Mouse (Mus musculus) ES-E14 (cell line): ENCODE results near the gene Camk2n2. TPM values are rescaled to one million over a fixed set of nuclear protein-coding genes. Genes with fewer than 3 reads are reported as not detected.

Source experiments
- DNase-seq: peaks from one replicate; pipeline ENCODE4 v3.0.0-alpha.2; 2013; ENCODE audit warnings: low read depth, low spot score
- H3K27ac ChIP-seq: 2 replicates; pipeline ENCODE4 v1.5.1; 2012; ENCODE audit warnings: low read depth, mild to moderate bottlenecking, low read length, moderate library complexity, mixed read lengths; ENCODE audit not compliant: poor library complexity, insufficient read depth, severe bottlenecking
- H3K36me3 ChIP-seq: 2 replicates; pipeline ENCODE4 v1.6.1; 2012; ENCODE audit warnings: mild to moderate bottlenecking, low read length, moderate library complexity, mixed read lengths; ENCODE audit not compliant: control insufficient read depth, poor library complexity, insufficient read depth, severe bottlenecking
- H3K4me1 ChIP-seq, 2 experiments: fragments of 150-350 bp in 1 of 2; sonication (generic) in 1 of 2; 2 replicates each; pipeline ENCODE4 v1.6.1; 2012; ENCODE audit warnings: low read length in 2 of 2, mild to moderate bottlenecking in 1 of 2, mixed read lengths in 1 of 2; ENCODE audit not compliant: control insufficient read depth in 2 of 2, insufficient read depth in 2 of 2, poor library complexity in 1 of 2
- H3K4me3 ChIP-seq, 2 experiments: fragments of 150-350 bp in 1 of 2; sonication (generic) in 1 of 2; 2 replicates each; pipeline ENCODE4 v1.5.1; 2012; ENCODE audit warnings: low read length in 2 of 2, low read depth in 1 of 2, mild to moderate bottlenecking in 1 of 2, mixed read lengths in 1 of 2; ENCODE audit not compliant: insufficient read depth in 1 of 2, poor library complexity in 1 of 2, severe bottlenecking in 1 of 2
- H3K9ac ChIP-seq: 2 replicates; pipeline ENCODE4 v1.6.1; 2012; ENCODE audit warnings: low read depth, mild to moderate bottlenecking, low read length, mixed read lengths; ENCODE audit not compliant: poor library complexity, insufficient read depth, severe bottlenecking
- H3K9me3 ChIP-seq: fragments of 150-350 bp; sonication (generic); 2 replicates; pipeline ENCODE4 v1.6.1; 2012; ENCODE audit warnings: low read depth, mild to moderate bottlenecking, low read length; ENCODE audit not compliant: control insufficient read depth, insufficient read depth
- CHD2 ChIP-seq: IDR thresholded peaks from 2 replicates; pipeline ENCODE4 v1.6.1; 2014; ENCODE audit warnings: mild to moderate bottlenecking, low read depth, low read length, inconsistent platforms
- HCFC1 ChIP-seq: IDR thresholded peaks from 2 replicates; pipeline ENCODE4 v1.6.1; 2012; ENCODE audit warnings: low read length, inconsistent platforms, borderline replicate concordance; ENCODE audit not compliant: insufficient read depth
- MAFK ChIP-seq: IDR thresholded peaks from 2 replicates; pipeline ENCODE4 v1.6.1; 2014; ENCODE audit warnings: mild to moderate bottlenecking, low read depth, low read length, inconsistent platforms; ENCODE audit not compliant: insufficient read depth
- ZC3H11A ChIP-seq: IDR thresholded peaks from 2 replicates; pipeline ENCODE4 v1.6.1; 2012; ENCODE audit warnings: low read depth, mild to moderate bottlenecking, inconsistent platforms, low read length, borderline replicate concordance
- ZNF384 ChIP-seq: IDR thresholded peaks from 2 replicates; pipeline ENCODE4 v1.6.1; 2012; ENCODE audit warnings: low read depth, low read length, inconsistent platforms
- in situ Hi-C, 2 experiments: fragments of 600-800 bp; cut with MboI; formaldehyde crosslinking; loops; one replicate each; pipeline ENCODE4 v1.15.1; 2025; ENCODE audit warnings: low sequenced_read_pairs in 2 of 2, inconsistent platforms in 1 of 2; ENCODE audit not compliant: unreplicated experiment in 2 of 2
- total RNA-seq: library from RNA; depleted of rRNA; stranded (reverse); fragments of 300-350 nt; gene quantifications from 2 replicates; pipeline ENCODE4 v1.2.3, GENCODE M21; 2012; rRNA removed

Camk2n2 gene
- total RNA-seq, 1 experiment = 0.58 TPM

- in situ Hi-C loops = no loop called here
- no peak overlapping the region for H3K27ac ChIP-seq
- H3K4me3 ChIP-seq = peak overlapping the region in 1 of 2 experiments; percentile 52; a peak in 1 of 4 replicates
- TF ChIP-seq CHD2 = no peak
- TF ChIP-seq MAFK = no peak
- no peak for TF ChIP-seq ZC3H11A
- no peak for TF ChIP-seq ZNF384
- no peak for TF ChIP-seq HCFC1
- H3K9ac ChIP-seq = no peak overlapping the region
- DNase-seq = no peak
- peaks cover 0 to 7% of the 10 kb centered on the region in 2 experiments; a peak in 1 of 4 replicates for H3K4me1 ChIP-seq
- H3K9me3 ChIP-seq = no peaks in the 10 kb centered on the region
- no peaks in the 10 kb centered on the region for H3K36me3 ChIP-seq
These were observed 30.4 kb downstream of the Camk2n2 start for GRCm38 (mm10) chr16:20590680-20591038.

DNA sequence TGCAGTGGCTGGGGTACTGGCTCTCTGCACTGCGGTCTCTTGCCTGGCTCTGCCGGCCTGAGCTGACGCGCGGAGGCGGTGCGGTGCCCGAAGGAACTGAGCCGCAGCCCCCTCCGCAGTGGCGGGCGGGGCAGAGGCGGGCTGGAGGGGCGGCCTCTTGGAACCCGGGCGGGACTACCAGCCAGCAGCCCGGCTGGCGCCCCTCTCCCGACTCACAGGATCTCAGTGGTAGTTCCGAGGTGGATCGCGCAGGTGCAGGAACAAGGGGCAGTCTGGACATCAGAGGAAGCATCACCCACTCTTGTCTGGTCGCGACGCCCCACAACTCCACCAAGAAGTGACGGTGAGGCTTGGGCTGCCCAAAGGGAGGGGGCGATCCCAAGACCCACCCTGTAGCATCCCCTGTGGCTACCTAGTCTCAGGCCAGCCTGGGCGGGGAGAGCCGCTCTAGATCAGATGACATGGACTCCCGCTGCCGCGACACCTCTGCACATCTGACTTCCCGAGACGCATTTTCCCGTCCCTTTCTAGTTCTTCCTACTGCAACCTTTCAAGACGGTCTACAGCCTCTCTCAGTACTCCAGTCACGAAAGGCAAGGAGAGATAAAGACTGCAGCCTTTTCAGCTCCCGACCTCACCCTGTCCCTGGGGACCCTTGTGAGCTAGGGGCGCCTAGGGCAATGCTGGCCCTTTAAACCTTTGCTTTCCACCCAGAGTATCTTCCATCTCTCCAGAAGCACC lies 31.0 kb downstream of the Camk2n2 start:
- peaks cover 0 to 7% of the 10 kb centered on the region in 2 experiments; a peak in 1 of 4 replicates for H3K4me1 ChIP-seq
- no peak overlapping the region for H3K27ac ChIP-seq
- no peaks in the 10 kb centered on the region for H3K9me3 ChIP-seq
- DNase-seq = no peak
- H3K4me3 ChIP-seq = peak overlapping the region; percentile 52
- 0 out of 2 replicates have a peak overlapping the region, but pooled peaks have one; percentile 27 for H3K9ac ChIP-seq
- no peak for TF ChIP-seq CHD2
- TF ChIP-seq ZC3H11A = no peak
- no peak for TF ChIP-seq MAFK
- TF ChIP-seq ZNF384 = no peak
- no peak for TF ChIP-seq HCFC1
- H3K36me3 ChIP-seq = no peaks in the 10 kb centered on the region
- in situ Hi-C loops = no loop called here

DNA sequence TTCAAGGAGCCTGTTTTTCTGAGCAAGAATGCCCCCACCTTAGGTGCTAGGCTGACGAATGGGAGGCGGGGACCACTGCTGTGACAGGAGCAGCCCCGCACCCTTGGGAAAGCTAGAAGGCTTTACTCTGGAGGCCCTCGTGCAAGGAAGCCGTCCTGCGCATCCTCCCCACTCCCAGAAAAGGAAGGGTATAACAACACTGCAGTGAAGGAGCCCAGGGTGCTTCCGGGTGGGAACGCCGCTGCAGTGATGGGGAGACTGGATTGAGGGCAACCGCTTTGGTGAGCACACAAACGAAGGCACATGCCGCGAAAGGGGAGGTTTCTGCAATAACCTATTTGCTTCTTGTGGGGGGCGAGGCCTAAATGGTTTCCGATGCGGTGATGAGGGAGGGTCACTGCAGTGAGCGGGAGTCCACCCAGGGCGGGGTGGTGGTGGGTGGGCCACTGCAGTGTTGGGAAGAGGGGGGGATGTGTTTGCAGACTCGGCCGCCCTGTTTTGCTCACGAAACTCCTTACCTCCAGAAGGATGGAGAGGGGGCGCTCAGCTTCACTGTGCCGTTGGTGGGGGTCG lies 31.6 kb downstream of the Camk2n2 start, which contains the start of gene Vwa5b2:
Vwa5b2 (plus strand) TSS at position 106 of the 573 bp plus-strand sequence.
- Histone ChIP-seq H3K4me3 (peak within 1 kb of the TSS; percentile 52), H3K9me3 (no peaks in the 10 kb centered on the region), H3K27ac (no peak within 1 kb of the TSS), H3K9ac (0 out of 2 replicates have a peak within 1 kb of the TSS, but pooled peaks have one; percentile 27), H3K36me3 (no peaks in the 10 kb centered on the region), H3K4me1 (peaks cover 0 to 7% of the 10 kb centered on the region in 2 experiments; a peak in 1 of 4 replicates)
- in situ Hi-C loops = no loop called here
- DNase-seq = no peak
- no peak for TF ChIP-seq ZC3H11A
- TF ChIP-seq MAFK = no peak
- no peak for TF ChIP-seq ZNF384
- no peak for TF ChIP-seq HCFC1

Other genes starting within 250 kb of the Camk2n2 start
- 159 and 168 TPM in 2 replicates for gene Abcc5, start 194.9 kb downstream of the Camk2n2 start, total RNA-seq
- gene Eif2b5, start 122.5 kb downstream of the Camk2n2 start, total RNA-seq = 159 and 173 TPM in 2 replicates
- gene Dvl3, start 104.3 kb downstream of the Camk2n2 start, total RNA-seq = 10.6 and 10.8 TPM in 2 replicates
- 170 and 236 TPM in 2 replicates for gene Ap2m1, start 85.8 kb downstream of the Camk2n2 start, total RNA-seq
- gene Abcf3, start 72.7 kb downstream of the Camk2n2 start, total RNA-seq = 49.8 and 64.0 TPM in 2 replicates
- 0.69 and 1.2 TPM in 2 replicates for gene Vwa5b2, start 31.8 kb downstream of the Camk2n2 start, total RNA-seq
- 21.6 and 23.0 TPM in 2 replicates for gene Eef1akmt4, start 9.7 kb downstream of the Camk2n2 start, total RNA-seq
- not detected in 2 replicates for gene Gm49333, start 9.7 kb downstream of the Camk2n2 start, total RNA-seq
- 28.9 and 43.3 TPM in 2 replicates for gene Alg3, start 9.6 kb downstream of the Camk2n2 start, total RNA-seq
- gene Ece2, start 8.5 kb upstream of the Camk2n2 start, total RNA-seq = 6.7 and 11.3 TPM in 2 replicates
- gene Psmd2, start 30.4 kb upstream of the Camk2n2 start, total RNA-seq = 200 and 302 TPM in 2 replicates
- 460 and 546 TPM in 2 replicates for gene Eif4g1, start 47.0 kb upstream of the Camk2n2 start, total RNA-seq
- 1.9 and 2.6 TPM in 2 replicates for gene Fam131a, start 72.0 kb upstream of the Camk2n2 start, total RNA-seq
- 125 and 134 TPM in 2 replicates for gene Polr2h, start 96.4 kb upstream of the Camk2n2 start, total RNA-seq
- 38.2 and 104 TPM in 2 replicates for gene Clcn2, start 96.5 kb upstream of the Camk2n2 start, total RNA-seq
- gene Chrd, start 111.8 kb upstream of the Camk2n2 start, total RNA-seq = 3.7 and 9.6 TPM in 2 replicates
- gene Thpo, start 113.2 kb upstream of the Camk2n2 start, total RNA-seq = 0.18 and 1.2 TPM in 2 replicates